Comparison of ENCODE assay signal across 9 mouse cellular contexts in the genomic region with DNA sequence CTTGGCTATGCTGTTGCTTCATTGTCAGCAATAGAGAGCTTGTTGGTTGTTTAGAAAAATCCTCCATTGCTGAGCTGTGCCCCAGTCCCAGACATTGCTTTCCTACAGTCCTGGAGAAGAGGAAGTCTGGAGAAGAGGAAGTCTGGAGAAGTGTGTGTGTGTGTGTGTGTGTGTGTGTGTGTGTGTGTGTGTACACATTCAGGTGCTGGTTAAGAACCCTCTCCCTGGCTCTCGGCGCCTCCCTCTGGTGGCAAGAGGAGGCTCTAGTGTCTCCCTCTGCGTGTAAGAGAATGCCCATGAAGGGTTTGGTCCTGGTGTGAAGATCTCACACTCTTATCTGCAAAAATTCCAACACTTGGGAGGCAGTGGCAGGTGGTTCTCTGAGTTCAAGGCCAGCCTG. TPM values are rescaled to one million over a fixed set of nuclear protein-coding genes. Genes with fewer than 3 reads are reported as not detected.
A peak's percentile ranks its signal among the peaks of the same experiment; 100 is the strongest.
DNase-seq lines count a peak whose midpoint lies in the region; ATAC-seq and TF ChIP-seq lines count a peak whose summit lies in the region.
"Had no signal": no experiment of that assay in that cellular context is flagged by ENCODE, and none has a peak within 500 bp of the region (broad histone marks: within the 10 kb centered on the region; RNA-seq: fewer than 3 reads in every experiment).

No protein-coding gene starts in this region.

- 0 out of 2 replicates have a peak, but pooled peaks cover 2% of the 10 kb centered on the region for H3K4me1 ChIP-seq in heart, adult 2 months (ENCODE audit: control insufficient read depth, insufficient read depth, low read length)
- no peaks in the 10 kb centered on the region for H3K4me1 ChIP-seq in ES-Bruce4 (ENCODE audit: control insufficient read depth, insufficient read depth, low read length)
- peaks cover 9% of the 10 kb centered on the region; the same call in 1 of the 2 replicates for H3K4me1 ChIP-seq in heart, embryonic 13.5 days

- H3K9me3 ChIP-seq in ES-Bruce4 (replicated peaks; ENCODE audit: control insufficient read depth, insufficient read depth, low read length, poor library complexity, severe bottlenecking): 0 out of 2 replicates have a peak, but pooled peaks cover 3% of the 10 kb centered on the region
- H3K9me3 ChIP-seq in heart, embryonic 13.5 days: no peaks in the 10 kb centered on the region

- no peaks in the 10 kb centered on the region for H3K27me3 ChIP-seq in heart, adult 2 months (ENCODE audit: control insufficient read depth, insufficient read depth, low read length)
- no peaks in the 10 kb centered on the region for H3K27me3 ChIP-seq in ES-Bruce4 (ENCODE audit: control insufficient read depth, insufficient read depth, low read length, poor library complexity, severe bottlenecking)
- H3K27me3 ChIP-seq in heart, embryonic 13.5 days (replicated peaks): no peaks in the 10 kb centered on the region; the same call in 1 of the 2 replicates

- no peaks in the 10 kb centered on the region for H3K36me3 ChIP-seq in heart, adult 2 months (ENCODE audit: control insufficient read depth, insufficient read depth, low read length)
- no peaks in the 10 kb centered on the region for H3K36me3 ChIP-seq in ES-Bruce4 (ENCODE audit: control insufficient read depth, insufficient read depth, low read length, poor library complexity, severe bottlenecking)
- H3K36me3 ChIP-seq in heart, embryonic 13.5 days: no peaks in the 10 kb centered on the region

- H3K4me3 ChIP-seq in heart, adult 2 months: no peak overlapping the region
- H3K4me3 ChIP-seq in ES-Bruce4 (ENCODE audit: low read depth, low read length): no peak overlapping the region
- no peak overlapping the region for H3K4me3 ChIP-seq in heart, embryonic 13.5 days
- H3K4me3 ChIP-seq: myocyte had no signal

- no peak for ATAC-seq in heart, embryonic 13.5 days (ENCODE audit: extremely low read depth, insufficient number of reproducible peaks, low FRiP score, low TSS enrichment)

- intact Hi-C loops in heart, adult 2 months (cut with DNase I): loop anchor here (5.0 kb wide), 1 partner anchor 48 kb away; no protein-coding TSS in a partner anchor
- intact Hi-C loops in heart, postnatal 25 days (cut with DNase I): loop anchor here (2.0 kb wide), 1 partner anchor 48 kb away; no protein-coding TSS in a partner anchor

- 34% methylated on average over 3 of the region's 3 CpGs for WGBS in heart, adult 2 months
- WGBS in heart, embryonic 13.5 days: 23% methylated on average over 3 of the region's 3 CpGs

- no peak for TF ChIP-seq EP300 in heart, adult 2 months (IDR thresholded peaks at IDR 0.05; ENCODE audit: insufficient read depth, low read depth, low read length)
- no peak for TF ChIP-seq EP300 in ES-Bruce4 (IDR thresholded peaks at IDR 0.05; ENCODE audit: insufficient read depth, low read depth, low read length)

- TF ChIP-seq CTCF in heart, adult 2 months (IDR thresholded peaks at IDR 0.05): peak; percentile 58
- TF ChIP-seq CTCF in ES-Bruce4 (IDR thresholded peaks at IDR 0.05; ENCODE audit: low read depth, low read length): peak; percentile 62

- no peak overlapping the region for H3K9ac ChIP-seq in heart, adult 2 months (ENCODE audit: low read depth, low read length)
- H3K9ac ChIP-seq in ES-Bruce4 (ENCODE audit: low read depth, poor library complexity, severe bottlenecking): no peak overlapping the region
- H3K9ac ChIP-seq in heart, embryonic 13.5 days: no peak overlapping the region

- no peak overlapping the region for H3K27ac ChIP-seq in heart, adult 2 months
- H3K27ac ChIP-seq in ES-Bruce4 (ENCODE audit: insufficient read depth, low read length): no peak overlapping the region
- H3K27ac ChIP-seq in heart, embryonic 13.5 days (replicated peaks): peak overlapping the region; percentile 61

- H3K4me2 ChIP-seq in heart, embryonic 13.5 days: no peak overlapping the region

- DNase-seq in heart, adult 2 months: peak; percentile 37 to 47
- DNase-seq in heart, postnatal 25 days (ENCODE audit: low spot score): no peak
- peak; percentile 8 to 42 for DNase-seq in cerebellum, postnatal 36 days
- peak; percentile 33 to 35 for DNase-seq in left cerebral cortex, adult 18-20 months (ENCODE audit: low spot score in 2 of 2)
- peak; percentile 55 to 63 for DNase-seq in lung, postnatal 4 days
- no peak for DNase-seq in spleen, postnatal 4 days (ENCODE audit: low spot score in 2 of 2)

- H3K79me2 ChIP-seq in heart, adult 2 months (replicated peaks; ENCODE audit: control insufficient read depth, insufficient read depth, low read length): no peaks in the 10 kb centered on the region

- no peak for TF ChIP-seq POLR2A in heart, adult 2 months (IDR thresholded peaks at IDR 0.05; ENCODE audit: insufficient read depth, low read depth, low read length)
- no peak for TF ChIP-seq POLR2A in ES-Bruce4 (IDR thresholded peaks at IDR 0.05; ENCODE audit: insufficient read depth, low read length)

RNA-seq across cellular contexts. Expression of gene Zfp423, which starts 51.2 kb away (rescaled TPM):
- 1 to 10 TPM; 4.8 to 5.3 TPM for total RNA-seq in heart, adult 2 months (2021)
- 4.3 and 7.3 TPM in 2 replicates for polyA plus RNA-seq in heart, adult 2 months (2012; rRNA removed)
- total RNA-seq in heart, postnatal 25 days (2021): 1 to 10 TPM; 6.1 to 6.7 TPM
- 11.3 and 14.4 TPM in 2 replicates for polyA plus RNA-seq in ES-Bruce4 (2011; ENCODE audit: insufficient read depth, insufficient read length, low read depth, missing spikeins)
- polyA plus RNA-seq in heart, embryonic 13.5 days (2015; fragmentation: Nextera tagmentation; extraction: Ambion mirVana): 4.1 and 4.8 TPM in 2 replicates
- 10 to 100 TPM; 22.2 to 28.8 TPM for total RNA-seq in left cerebral cortex, adult 18-20 months (2021)

Comparison
In these comparisons a context has a peak if more than half of its experiments do, and no peak if none do; other contexts are left out.
1. DNase-seq: peak in heart, adult 2 months (2 of 2), cerebellum, postnatal 36 days (2 of 2), left cerebral cortex, adult 18-20 months (2 of 2) and lung, postnatal 4 days (2 of 2); none in heart, postnatal 25 days (single experiment) and spleen, postnatal 4 days (0 of 2).